Mouse (Mus musculus) C2C12 (cell line): ENCODE data around the gene Fancd2os. TPM values are rescaled to one million over a fixed set of nuclear protein-coding genes. Genes with fewer than 3 reads are reported as not detected.

Source experiments
- H3K27me3 ChIP-seq: one replicate; pipeline ENCODE4 v1.6.1; 2011; ENCODE audit not compliant: control insufficient read depth, insufficient read depth, insufficient read length
- H3K36me3 ChIP-seq: one replicate; pipeline ENCODE4 v1.6.1; 2011; ENCODE audit not compliant: control insufficient read depth, insufficient read depth
- H3K4me3 ChIP-seq: one replicate; pipeline ENCODE4 v1.5.1; 2011; ENCODE audit warnings: mild to moderate bottlenecking, control low read depth; ENCODE audit not compliant: poor library complexity, insufficient read depth, severe bottlenecking
- H3K79me2 ChIP-seq: one replicate; pipeline ENCODE4 v1.6.1; 2011; ENCODE audit not compliant: control insufficient read depth, insufficient read depth
- H3K79me3 ChIP-seq: one replicate; pipeline ENCODE4 v1.6.1; 2011; ENCODE audit warnings: low read depth, control low read depth
- H3ac ChIP-seq: one replicate; pipeline ENCODE3; 2011; ENCODE audit warnings: low read depth; ENCODE audit not compliant: control insufficient read depth, insufficient read length
- CEBPB ChIP-seq: IDR thresholded peaks from one replicate; pipeline ENCODE4 v1.6.1; 2011; ENCODE audit warnings: low read depth, mild to moderate bottlenecking, control low read depth, moderate library complexity
- CTCF ChIP-seq: IDR thresholded peaks from one replicate; pipeline ENCODE4 v1.5.1; 2011; ENCODE audit not compliant: control insufficient read depth, insufficient read depth, insufficient read length
- FOSL1 ChIP-seq: IDR thresholded peaks from one replicate; pipeline ENCODE4 v1.8.0; 2011; ENCODE audit warnings: mild to moderate bottlenecking, low read length; ENCODE audit not compliant: poor library complexity, insufficient read depth, severe bottlenecking
- MAX ChIP-seq: IDR thresholded peaks from one replicate; pipeline ENCODE4 v1.6.1; 2011; ENCODE audit warnings: mild to moderate bottlenecking, control low read depth
- MYOD1 ChIP-seq: IDR thresholded peaks from one replicate; pipeline ENCODE4 v1.6.1; 2011; ENCODE audit warnings: low read depth; ENCODE audit not compliant: control insufficient read depth, insufficient read length
- MYOG ChIP-seq: IDR thresholded peaks from one replicate; pipeline ENCODE4 v1.6.1; 2011; ENCODE audit not compliant: control insufficient read depth, insufficient read length; ENCODE audit errors: extremely low read depth
- USF1 ChIP-seq: IDR thresholded peaks from one replicate; pipeline ENCODE4 v1.6.1; 2011; ENCODE audit warnings: low read depth, mild to moderate bottlenecking, control low read depth, moderate library complexity
- long read RNA-seq, 2 experiments: library from polyadenylated mRNA; unstranded; transcript quantifications; one replicate each; pipeline ENCODE4 v2.0.0; 2019 to 2020
- polyA plus RNA-seq: library from polyadenylated mRNA; unstranded; fragments of >200 nt; fragmentation: generic; extraction: Trizol; gene quantifications from one replicate; pipeline ENCODE4 v1.2.1, GENCODE M21; 2012; ENCODE audit warnings: missing spikeins

Fancd2os gene
- 0.07 TPM for polyA plus RNA-seq
- long read RNA-seq, experiment 1, result 0 reads
- long read RNA-seq, experiment 2, result 0 reads

- no peak within 1 kb of the TSS for H3K4me3 ChIP-seq
- peaks cover 16% of the 10 kb centered on the region for H3K36me3 ChIP-seq
- no peaks in the 10 kb centered on the region for H3K27me3 ChIP-seq
- no peak for TF ChIP-seq USF1
- TF ChIP-seq MAX, result no peak
- TF ChIP-seq CTCF, result no peak
- TF ChIP-seq MYOD1, result no peak
- TF ChIP-seq MYOG, result no peak
- no peak for TF ChIP-seq CEBPB
- no peak for TF ChIP-seq FOSL1
- peaks cover 13% of the 10 kb centered on the region for H3K79me2 ChIP-seq
- peaks cover 8% of the 10 kb centered on the region for H3K79me3 ChIP-seq
- H3ac ChIP-seq, result no peak within 1 kb of the TSS
Observed at GRCm38 (mm10) chr6:113600543-113601139, at the start of gene Fancd2os. TSS of gene Fancd2os (minus strand) at chr6:113600715.

GRCm38 (mm10) chr6:113650197-113650640 is 49.7 kb upstream of the Fancd2os start:
- H3K79me2 ChIP-seq, result no peaks in the 10 kb centered on the region
- no peaks in the 10 kb centered on the region for H3K27me3 ChIP-seq
- TF ChIP-seq MAX, result no peak
- TF ChIP-seq MYOD1, result no peak
- TF ChIP-seq FOSL1, result no peak
- no peak for TF ChIP-seq USF1
- no peak for TF ChIP-seq CTCF
- no peak for TF ChIP-seq CEBPB
- TF ChIP-seq MYOG, result no peak
- H3ac ChIP-seq, result no peak overlapping the region
- H3K4me3 ChIP-seq, result no peak overlapping the region
- no peaks in the 10 kb centered on the region for H3K36me3 ChIP-seq
- H3K79me3 ChIP-seq, result no peaks in the 10 kb centered on the region

GRCm38 (mm10) chr6:113649346-113650196 is 49.1 kb upstream of the Fancd2os start:
- Histone ChIP-seq H3K79me3 (no peaks in the 10 kb centered on the region), H3K27me3 (no peaks in the 10 kb centered on the region), H3K36me3 (no peaks in the 10 kb centered on the region), H3K4me3 (no peak overlapping the region), H3ac (no peak overlapping the region), H3K79me2 (no peaks in the 10 kb centered on the region)
- no peak for TF ChIP-seq FOSL1
- no peak for TF ChIP-seq MYOD1
- TF ChIP-seq MAX, result no peak
- TF ChIP-seq CEBPB, result no peak
- TF ChIP-seq USF1, result no peak
- TF ChIP-seq MYOG, result no peak
- TF ChIP-seq CTCF, result no peak

GRCm38 (mm10) chr6:113644808-113645207 is 44.3 kb upstream of the Fancd2os start:
- Histone ChIP-seq H3K4me3 (no peak overlapping the region), H3K27me3 (no peaks in the 10 kb centered on the region), H3K79me3 (no peaks in the 10 kb centered on the region), H3ac (no peak overlapping the region), H3K79me2 (no peaks in the 10 kb centered on the region), H3K36me3 (no peaks in the 10 kb centered on the region)
- TF ChIP-seq MYOG, result no peak
- no peak for TF ChIP-seq MYOD1
- no peak for TF ChIP-seq MAX
- no peak for TF ChIP-seq CEBPB
- TF ChIP-seq FOSL1, result no peak
- no peak for TF ChIP-seq CTCF
- TF ChIP-seq USF1, result no peak

- Histone ChIP-seq H3K79me3 (no peaks in the 10 kb centered on the region), H3ac (no peak overlapping the region), H3K79me2 (no peaks in the 10 kb centered on the region), H3K27me3 (no peaks in the 10 kb centered on the region), H3K4me3 (no peak overlapping the region), H3K36me3 (no peaks in the 10 kb centered on the region)
- TF ChIP-seq MYOG, result no peak
- TF ChIP-seq MAX, result no peak
- TF ChIP-seq CEBPB, result no peak
- TF ChIP-seq CTCF, result no peak
- no peak for TF ChIP-seq USF1
Observed at GRCm38 (mm10) chr6:113643967-113644366, 43.5 kb upstream of the Fancd2os start.
